Mouse (Mus musculus): ENCODE data around the gene Dnm1. TPM values are rescaled to one million over a fixed set of nuclear protein-coding genes. Genes with fewer than 3 reads are reported as not detected.

The Dnm1 gene
- total RNA-seq, 2 experiments from 2014 or later: 1,197 to 1,302 TPM

- intact Hi-C loops (cut with DNase I): no loop called here
- DNase-seq (ENCODE audit: low spot score in 2 of 2): no peak
These were observed 34.2 kb downstream of the Dnm1 start for GRCm38 (mm10) chr2:32318709-32319585.

- no peak for DNase-seq (ENCODE audit: low spot score in 2 of 2)
- intact Hi-C loops (cut with DNase I): no loop called here
These were observed 35.2 kb downstream of the Dnm1 start for GRCm38 (mm10) chr2:32317791-32318417.

GRCm38 (mm10) chr2:32316887-32317656 lies 36.1 kb downstream of the Dnm1 start:
- intact Hi-C loops (cut with DNase I): no loop called here
- no peak for DNase-seq (ENCODE audit: low spot score in 2 of 2)

- DNase-seq (ENCODE audit: low spot score in 2 of 2): peak in 1 of 2 experiments; percentile 70
- intact Hi-C loops (cut with DNase I): no loop called here
These were observed 37.4 kb downstream of the Dnm1 start for GRCm38 (mm10) chr2:32315751-32316150.

- no peak for DNase-seq (ENCODE audit: low spot score in 2 of 2)
- intact Hi-C loops (cut with DNase I): no loop called here
These were observed 38.3 kb downstream of the Dnm1 start for GRCm38 (mm10) chr2:32314831-32315230.

GRCm38 (mm10) chr2:32312318-32312964 lies 40.7 kb downstream of the Dnm1 start:
- intact Hi-C loops (cut with DNase I): no loop called here
- DNase-seq (ENCODE audit: low spot score in 2 of 2): no peak

GRCm38 (mm10) chr2:32311443-32312317 lies 41.5 kb downstream of the Dnm1 start:
- intact Hi-C loops (cut with DNase I): no loop called here
- DNase-seq (ENCODE audit: low spot score in 2 of 2): no peak

- no peak for DNase-seq (ENCODE audit: low spot score in 2 of 2)
- intact Hi-C loops (cut with DNase I): no loop called here
These were observed 42.9 kb downstream of the Dnm1 start for GRCm38 (mm10) chr2:32310096-32310845.

- no peak for DNase-seq (ENCODE audit: low spot score in 2 of 2)
- intact Hi-C loops (cut with DNase I): no loop called here
These were observed 44.1 kb downstream of the Dnm1 start for GRCm38 (mm10) chr2:32308870-32309568.

- peak; percentile 74 to 81 for DNase-seq (ENCODE audit: low spot score in 2 of 2)
- intact Hi-C loops (cut with DNase I): no loop called here
These were observed 45.0 kb downstream of the Dnm1 start for GRCm38 (mm10) chr2:32307941-32308760.

GRCm38 (mm10) chr2:32307247-32307798 lies 45.8 kb downstream of the Dnm1 start:
- intact Hi-C loops (cut with DNase I): no loop called here
- no peak for DNase-seq (ENCODE audit: low spot score in 2 of 2)

- intact Hi-C loops (cut with DNase I): no loop called here
- no peak for DNase-seq (ENCODE audit: low spot score in 2 of 2)
These were observed 47.0 kb downstream of the Dnm1 start for GRCm38 (mm10) chr2:32306176-32306575.

GRCm38 (mm10) chr2:32305668-32306067 lies 47.5 kb downstream of the Dnm1 start:
- DNase-seq (ENCODE audit: low spot score in 2 of 2): no peak
- intact Hi-C loops (cut with DNase I): no loop called here

- intact Hi-C loops (cut with DNase I): no loop called here
- peak in 1 of 2 experiments; percentile 77 for DNase-seq (ENCODE audit: low spot score in 2 of 2)
These were observed 48.8 kb downstream of the Dnm1 start for GRCm38 (mm10) chr2:32304145-32304832.

- intact Hi-C loops (cut with DNase I): no loop called here
- DNase-seq (ENCODE audit: low spot score in 2 of 2): no peak
These were observed 50.2 kb downstream of the Dnm1 start for GRCm38 (mm10) chr2:32302952-32303351.

- peak in 1 of 2 experiments; percentile 54 for DNase-seq (ENCODE audit: low spot score in 2 of 2)
- intact Hi-C loops (cut with DNase I): no loop called here
These were observed 53.7 kb downstream of the Dnm1 start for GRCm38 (mm10) chr2:32299469-32299868.

Data from left cerebral cortex, postnatal 25 days (tissue).